Mouse (Mus musculus) ES-Bruce4 (cell line): ENCODE measurements around the gene Zfp346.

Source experiments
- CTCF ChIP-seq: IDR thresholded peaks from one replicate; pipeline ENCODE4 v1.8.1; 2011; ENCODE audit warnings: low read depth, low read length
- EP300 ChIP-seq: IDR thresholded peaks from 2 replicates; pipeline ENCODE4 v1.6.1; 2011; ENCODE audit warnings: low read depth, low read length; ENCODE audit not compliant: insufficient read depth
- POLR2A ChIP-seq: IDR thresholded peaks from one replicate; pipeline ENCODE4 v1.8.1; 2011; ENCODE audit warnings: low read length; ENCODE audit not compliant: insufficient read depth

GRCm38 (mm10) chr13:55177903-55178496 is 72.9 kb downstream of the Zfp346 start:
- peak; percentile 55 for TF ChIP-seq CTCF
- no peak for TF ChIP-seq EP300
- no peak for TF ChIP-seq POLR2A
